Mouse (Mus musculus) heart, embryonic 13.5 days (tissue): ENCODE results near the gene Vma21. TPM values are rescaled to one million over a fixed set of nuclear protein-coding genes. Genes with fewer than 3 reads are reported as not detected.

Experiments
- ATAC-seq: fragments of 200-750 bp; cut with Nextera tagmentation; 2 replicates; pipeline ENCODE4 v1.8.0; 2017; ENCODE audit warnings: moderate TSS enrichment; ENCODE audit not compliant: insufficient number of reproducible peaks, low FRiP score, low TSS enrichment; ENCODE audit errors: extremely low read depth
- H3K27ac ChIP-seq: fragments of 300-500 bp; sonication (generic); replicated peaks from 2 replicates; pipeline ENCODE4 v1.5.1; 2015; ENCODE audit warnings: moderate library complexity, mild to moderate bottlenecking, inconsistent platforms
- H3K27me3 ChIP-seq: fragments of 300-500 bp; sonication (generic); replicated peaks from 2 replicates; pipeline ENCODE4 v1.6.1; 2015; ENCODE audit warnings: mild to moderate bottlenecking, inconsistent platforms
- H3K36me3 ChIP-seq: fragments of 300-500 bp; sonication (generic); 2 replicates; pipeline ENCODE4 v1.6.1; 2015; ENCODE audit warnings: mild to moderate bottlenecking, inconsistent platforms
- H3K4me1 ChIP-seq: fragments of 300-500 bp; sonication (generic); 2 replicates; pipeline ENCODE4 v1.6.1; 2015; ENCODE audit warnings: inconsistent platforms
- H3K4me2 ChIP-seq: fragments of 300-500 bp; sonication (generic); 2 replicates; pipeline ENCODE4 v1.6.1; 2015; ENCODE audit warnings: inconsistent platforms, mild to moderate bottlenecking, moderate library complexity
- H3K4me3 ChIP-seq: fragments of 300-500 bp; sonication (generic); 2 replicates; pipeline ENCODE4 v1.5.1; 2015; ENCODE audit warnings: moderate library complexity, mild to moderate bottlenecking, inconsistent platforms
- H3K9ac ChIP-seq: fragments of 300-500 bp; sonication (generic); 2 replicates; pipeline ENCODE4 v1.6.1; 2015; ENCODE audit warnings: inconsistent platforms, mild to moderate bottlenecking, moderate library complexity
- H3K9me3 ChIP-seq: fragments of 300-500 bp; sonication (generic); 2 replicates; pipeline ENCODE4 v1.6.1; 2016; ENCODE audit warnings: inconsistent platforms
- WGBS: fragments of 180-500 bp; shearing (Covaris S2); methylation state at CpG from one replicate; pipeline ENCODE4 v1.1.7; 2015; ENCODE audit warnings: mixed read lengths; 5-methylcytosine and 5-hydroxymethylcytosine counted together
- polyA plus RNA-seq: library from polyadenylated mRNA; unstranded; fragments of >200 nt; fragmentation: Nextera tagmentation; extraction: Ambion mirVana; gene quantifications from 2 replicates; pipeline ENCODE4 v1.2.1, GENCODE M21; 2015

Vma21 gene
- 38.9 and 44.8 TPM in 2 replicates for polyA plus RNA-seq

- Histone ChIP-seq H3K4me3 (peak within 1 kb of the TSS; percentile 67), H3K4me1 (peaks cover 14% of the 10 kb centered on the region), H3K4me2 (peak within 1 kb of the TSS; percentile 69), H3K36me3 (no peaks in the 10 kb centered on the region), H3K9ac (peak within 1 kb of the TSS; percentile 88), H3K9me3 (no peaks in the 10 kb centered on the region), H3K27ac (peak within 1 kb of the TSS; percentile 86), H3K27me3 (no peaks in the 10 kb centered on the region)
- 0 out of 2 replicates have a peak, but pooled peaks have one; percentile 8 for ATAC-seq
- 30% methylated on average over 12 of the region's 12 CpGs for WGBS
These were observed at the start of gene Vma21 for GRCm38 (mm10) chrX:71815631-71816345. Vma21 (plus strand) TSS chrX:71815924.

DNA sequence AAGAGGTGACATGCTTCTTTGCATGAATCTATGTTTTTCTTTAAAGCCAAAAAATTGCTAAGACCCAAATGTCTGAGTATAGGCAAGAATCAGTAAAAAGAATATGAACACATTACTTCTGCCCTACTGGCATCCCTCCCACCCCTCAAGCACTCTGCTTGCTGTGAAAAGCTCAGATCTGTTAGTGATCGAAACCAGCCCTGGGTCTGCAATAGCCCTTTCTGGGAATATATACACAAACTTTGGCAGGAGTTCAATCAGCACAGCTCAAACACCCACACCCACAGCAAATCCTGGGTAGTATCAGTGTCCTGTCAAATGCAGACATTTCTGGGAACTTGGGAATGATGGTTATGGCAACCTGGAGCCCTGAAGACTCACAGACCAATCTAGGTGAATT lies 47.8 kb upstream of the Vma21 start:
- H3K36me3 ChIP-seq, result no peaks in the 10 kb centered on the region
- no peaks in the 10 kb centered on the region for H3K4me1 ChIP-seq
- ATAC-seq, result no peak
- 50% methylated on average over 1 of the region's 1 CpGs for WGBS
- H3K9ac ChIP-seq, result no peak overlapping the region
- no peaks in the 10 kb centered on the region for H3K9me3 ChIP-seq
- H3K4me3 ChIP-seq, result no peak overlapping the region
- H3K27ac ChIP-seq, result no peak overlapping the region
- H3K4me2 ChIP-seq, result no peak overlapping the region
- 0 out of 2 replicates have a peak, but pooled peaks cover 7% of the 10 kb centered on the region for H3K27me3 ChIP-seq

DNA sequence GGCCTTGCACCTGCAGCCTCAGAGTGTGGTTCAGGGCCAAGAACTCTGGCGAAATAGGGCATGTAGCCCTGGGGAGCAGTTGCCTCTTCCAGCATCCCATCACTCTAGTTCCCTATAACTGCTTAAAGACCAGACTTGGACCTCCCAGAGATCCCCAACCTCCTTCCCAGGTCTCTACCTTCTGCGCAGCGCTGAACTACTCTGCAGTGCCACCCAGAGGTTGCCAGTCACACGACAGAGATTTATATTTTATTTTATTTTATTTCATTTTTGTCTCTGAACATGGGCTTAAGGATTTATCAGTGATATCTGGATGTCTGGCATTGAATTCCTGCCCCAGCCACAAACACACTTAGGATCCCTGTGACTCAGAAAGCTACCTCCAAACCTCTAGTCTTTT lies 24.6 kb upstream of the Vma21 start:
- no peaks in the 10 kb centered on the region for H3K36me3 ChIP-seq
- no peak overlapping the region for H3K9ac ChIP-seq
- no peak overlapping the region for H3K4me3 ChIP-seq
- no peaks in the 10 kb centered on the region for H3K4me1 ChIP-seq
- ATAC-seq, result no peak
- no peaks in the 10 kb centered on the region for H3K9me3 ChIP-seq
- H3K27me3 ChIP-seq, result peaks cover 39% of the 10 kb centered on the region
- no peak overlapping the region for H3K4me2 ChIP-seq
- no peak overlapping the region for H3K27ac ChIP-seq
- WGBS, result 14% methylated on average over 4 of the region's 4 CpGs

DNA sequence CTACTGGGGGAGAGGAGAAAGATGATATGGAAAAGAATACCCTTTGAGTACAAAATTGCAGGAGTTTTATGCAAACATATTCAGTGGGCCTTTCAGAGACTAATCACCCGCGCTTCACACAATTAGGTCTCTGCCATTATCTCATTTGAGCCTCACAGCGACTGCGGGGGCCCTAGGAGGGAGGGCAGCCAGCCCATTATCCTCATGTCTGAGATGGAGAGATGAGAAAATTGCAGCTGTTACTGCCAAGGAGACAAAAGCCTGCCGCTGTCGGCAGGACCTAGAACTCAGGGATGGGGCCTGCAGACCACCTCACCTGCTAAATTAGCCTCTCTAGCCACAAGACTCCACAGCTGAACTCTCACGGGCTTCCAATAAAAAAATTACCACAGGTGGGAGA lies 18.0 kb upstream of the Vma21 start:
- WGBS, result 58% methylated on average over 7 of the region's 7 CpGs
- Histone ChIP-seq H3K4me1 (no peaks in the 10 kb centered on the region), H3K27me3 (peaks cover 16% of the 10 kb centered on the region), H3K9me3 (no peaks in the 10 kb centered on the region), H3K4me3 (no peak overlapping the region), H3K4me2 (no peak overlapping the region), H3K36me3 (no peaks in the 10 kb centered on the region), H3K9ac (no peak overlapping the region), H3K27ac (no peak overlapping the region)
- ATAC-seq, result no peak

GRCm38 (mm10) chrX:71798883-71799282 lies 16.8 kb upstream of the Vma21 start:
- no peak overlapping the region for H3K4me3 ChIP-seq
- no peaks in the 10 kb centered on the region for H3K4me1 ChIP-seq
- WGBS, result 42% methylated on average over 5 of the region's 5 CpGs
- H3K9ac ChIP-seq, result no peak overlapping the region
- H3K36me3 ChIP-seq, result no peaks in the 10 kb centered on the region
- no peak overlapping the region for H3K4me2 ChIP-seq
- H3K27me3 ChIP-seq, result peaks cover 6% of the 10 kb centered on the region; the same call in 1 of the 2 replicates
- ATAC-seq, result no peak
- H3K27ac ChIP-seq, result no peak overlapping the region
- H3K9me3 ChIP-seq, result no peaks in the 10 kb centered on the region

DNA sequence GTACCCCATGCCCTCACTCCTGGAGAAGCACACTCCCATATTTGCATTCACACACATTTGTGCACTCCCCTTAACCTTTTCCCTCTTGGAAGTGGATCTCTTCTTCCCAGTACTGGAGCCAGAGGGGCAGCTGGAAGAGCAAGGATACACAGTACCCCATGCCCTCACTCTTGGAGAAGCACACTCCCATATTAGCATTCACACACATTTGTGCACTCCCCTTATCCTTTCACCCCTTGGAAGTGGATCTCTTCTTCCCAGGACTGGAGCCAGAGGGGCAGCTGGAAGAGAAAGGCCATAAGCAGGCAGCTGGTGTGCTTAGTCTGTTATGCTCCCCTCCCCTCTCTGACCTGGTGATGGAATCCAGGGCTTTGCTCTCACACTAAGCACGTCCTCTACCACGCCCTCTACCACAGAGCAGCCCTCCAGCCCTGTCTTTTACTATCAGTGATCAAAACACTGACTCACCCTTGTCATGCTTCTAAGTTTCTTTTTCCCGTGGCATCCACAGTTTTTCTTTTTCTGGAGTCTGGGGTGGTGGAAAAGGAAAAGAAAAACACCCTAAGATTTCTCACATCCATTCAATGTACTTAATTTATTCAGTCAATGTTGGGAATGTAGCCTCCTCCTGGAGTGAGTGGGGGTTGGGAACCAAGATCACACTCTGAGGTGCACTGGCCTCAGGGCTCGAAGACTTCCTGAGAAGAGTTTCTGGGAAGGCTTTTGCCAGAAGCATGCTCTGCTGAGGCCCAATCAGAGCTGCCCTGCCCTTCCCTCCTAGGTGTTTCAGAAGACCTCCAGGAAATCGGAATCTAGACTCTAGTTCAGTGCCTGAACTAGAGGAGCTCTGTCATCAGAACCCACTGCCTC lies 3.5 kb upstream of the Vma21 start:
- Histone ChIP-seq H3K4me3 (no peak overlapping the region), H3K9me3 (no peaks in the 10 kb centered on the region), H3K27me3 (no peaks in the 10 kb centered on the region), H3K36me3 (no peaks in the 10 kb centered on the region), H3K27ac (no peak overlapping the region), H3K4me2 (no peak overlapping the region), H3K9ac (no peak overlapping the region), H3K4me1 (peaks cover 10% of the 10 kb centered on the region; the same call in 1 of the 2 replicates)
- 28% methylated on average over 5 of the region's 5 CpGs for WGBS
- ATAC-seq, result no peak

GRCm38 (mm10) chrX:71816401-71816857 lies 705 bp downstream of the Vma21 start:
- ATAC-seq, result peak; percentile 91; the same call in 1 of the 2 replicates
- 12% methylated on average over 52 of the region's 52 CpGs for WGBS
- H3K4me3 ChIP-seq, result peak overlapping the region; percentile 67
- H3K4me2 ChIP-seq, result peak overlapping the region; percentile 69
- H3K4me1 ChIP-seq, result peaks cover 14% of the 10 kb centered on the region
- peak overlapping the region; percentile 86 for H3K27ac ChIP-seq
- H3K9me3 ChIP-seq, result no peaks in the 10 kb centered on the region
- peak overlapping the region; percentile 88 for H3K9ac ChIP-seq
- no peaks in the 10 kb centered on the region for H3K27me3 ChIP-seq
- H3K36me3 ChIP-seq, result no peaks in the 10 kb centered on the region

GRCm38 (mm10) chrX:71816931-71817361 lies 1.2 kb downstream of the Vma21 start:
- no peaks in the 10 kb centered on the region for H3K27me3 ChIP-seq
- WGBS, result 13% methylated on average over 14 of the region's 14 CpGs
- H3K4me2 ChIP-seq, result peak overlapping the region; percentile 69
- no peaks in the 10 kb centered on the region for H3K36me3 ChIP-seq
- H3K4me1 ChIP-seq, result peaks cover 14% of the 10 kb centered on the region
- ATAC-seq, result no peak
- peak overlapping the region; percentile 67 for H3K4me3 ChIP-seq
- H3K9ac ChIP-seq, result peak overlapping the region; percentile 88
- peak overlapping the region; percentile 86 for H3K27ac ChIP-seq
- H3K9me3 ChIP-seq, result no peaks in the 10 kb centered on the region

DNA sequence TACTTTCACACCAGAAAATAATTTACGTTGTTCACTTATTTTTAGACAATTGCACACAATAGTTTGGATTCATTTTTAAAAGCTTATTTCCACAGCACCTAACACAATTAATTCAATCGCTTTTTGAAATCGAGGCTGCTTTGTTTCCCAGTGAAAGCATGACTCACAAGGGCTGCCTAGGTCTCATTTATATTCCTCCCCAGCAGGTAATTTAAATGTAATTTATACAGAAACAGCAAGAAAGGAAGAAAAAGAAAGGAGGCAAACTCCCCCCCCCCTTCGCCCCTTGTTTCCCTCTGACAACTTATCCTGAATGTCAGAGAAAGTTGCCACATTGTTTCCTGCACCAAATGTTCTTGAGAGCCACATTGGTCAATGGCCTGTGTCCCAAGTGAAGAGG lies 23.2 kb downstream of the Vma21 start:
- H3K9ac ChIP-seq, result no peak overlapping the region
- peaks cover 3% of the 10 kb centered on the region; the same call in 1 of the 2 replicates for H3K27me3 ChIP-seq
- 0 out of 2 replicates have a peak, but pooled peaks cover 2% of the 10 kb centered on the region for H3K9me3 ChIP-seq
- no peaks in the 10 kb centered on the region for H3K36me3 ChIP-seq
- no peak overlapping the region for H3K4me3 ChIP-seq
- no peaks in the 10 kb centered on the region for H3K4me1 ChIP-seq
- H3K4me2 ChIP-seq, result no peak overlapping the region
- WGBS, result 77% methylated on average over 4 of the region's 4 CpGs
- H3K27ac ChIP-seq, result no peak overlapping the region
- ATAC-seq, result no peak

DNA sequence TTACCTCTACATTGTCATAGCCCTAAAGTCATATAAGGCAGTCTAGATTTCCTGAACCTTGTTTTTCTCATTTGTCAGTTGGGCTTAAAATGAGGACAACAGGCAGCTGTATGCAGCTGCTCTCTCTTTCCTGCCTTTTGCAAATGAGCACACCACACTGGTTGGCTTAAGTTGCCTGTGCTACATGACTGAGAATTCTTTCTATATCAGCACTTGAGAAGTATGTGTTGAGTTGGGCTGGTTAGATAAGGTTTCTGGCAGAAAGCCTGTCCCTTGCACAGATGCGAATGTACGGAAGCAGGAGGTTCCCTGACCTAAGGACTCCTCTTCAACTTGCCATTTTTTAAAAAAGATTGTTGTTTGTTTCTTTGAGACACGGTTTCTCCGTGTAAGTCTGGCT lies 31.0 kb downstream of the Vma21 start:
- Histone ChIP-seq H3K4me3 (no peak overlapping the region), H3K27ac (no peak overlapping the region), H3K9me3 (no peaks in the 10 kb centered on the region), H3K4me1 (peaks cover 6% of the 10 kb centered on the region), H3K9ac (no peak overlapping the region), H3K4me2 (no peak overlapping the region), H3K27me3 (peaks cover 24% of the 10 kb centered on the region), H3K36me3 (no peaks in the 10 kb centered on the region)
- no peak for ATAC-seq
- 21% methylated on average over 4 of the region's 4 CpGs for WGBS

DNA sequence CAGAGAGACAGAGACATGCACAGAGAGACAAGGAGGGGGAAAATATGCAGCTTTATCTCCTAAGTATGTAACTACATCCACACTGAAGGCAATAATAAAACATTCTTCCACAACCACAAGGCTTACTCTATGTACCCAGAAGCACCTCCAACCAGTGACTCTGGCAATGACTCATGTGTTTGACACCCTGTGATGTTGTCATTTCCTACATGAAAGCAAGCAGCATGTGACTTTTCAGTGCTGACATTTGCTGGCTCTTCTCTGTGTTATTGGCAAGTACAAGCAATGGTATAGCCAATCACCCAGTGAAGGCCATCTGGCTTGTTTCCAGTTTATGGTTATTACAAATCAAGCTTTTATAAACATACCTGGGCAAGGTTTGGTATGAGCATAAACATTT lies 38.1 kb downstream of the Vma21 start:
- H3K9me3 ChIP-seq, result no peaks in the 10 kb centered on the region
- no peak overlapping the region for H3K27ac ChIP-seq
- H3K4me2 ChIP-seq, result no peak overlapping the region
- H3K27me3 ChIP-seq, result peaks cover 12% of the 10 kb centered on the region
- no peak overlapping the region for H3K4me3 ChIP-seq
- no peak overlapping the region for H3K9ac ChIP-seq
- no peaks in the 10 kb centered on the region for H3K36me3 ChIP-seq
- ATAC-seq, result no peak
- no peaks in the 10 kb centered on the region for H3K4me1 ChIP-seq
